In the genomic region with DNA sequence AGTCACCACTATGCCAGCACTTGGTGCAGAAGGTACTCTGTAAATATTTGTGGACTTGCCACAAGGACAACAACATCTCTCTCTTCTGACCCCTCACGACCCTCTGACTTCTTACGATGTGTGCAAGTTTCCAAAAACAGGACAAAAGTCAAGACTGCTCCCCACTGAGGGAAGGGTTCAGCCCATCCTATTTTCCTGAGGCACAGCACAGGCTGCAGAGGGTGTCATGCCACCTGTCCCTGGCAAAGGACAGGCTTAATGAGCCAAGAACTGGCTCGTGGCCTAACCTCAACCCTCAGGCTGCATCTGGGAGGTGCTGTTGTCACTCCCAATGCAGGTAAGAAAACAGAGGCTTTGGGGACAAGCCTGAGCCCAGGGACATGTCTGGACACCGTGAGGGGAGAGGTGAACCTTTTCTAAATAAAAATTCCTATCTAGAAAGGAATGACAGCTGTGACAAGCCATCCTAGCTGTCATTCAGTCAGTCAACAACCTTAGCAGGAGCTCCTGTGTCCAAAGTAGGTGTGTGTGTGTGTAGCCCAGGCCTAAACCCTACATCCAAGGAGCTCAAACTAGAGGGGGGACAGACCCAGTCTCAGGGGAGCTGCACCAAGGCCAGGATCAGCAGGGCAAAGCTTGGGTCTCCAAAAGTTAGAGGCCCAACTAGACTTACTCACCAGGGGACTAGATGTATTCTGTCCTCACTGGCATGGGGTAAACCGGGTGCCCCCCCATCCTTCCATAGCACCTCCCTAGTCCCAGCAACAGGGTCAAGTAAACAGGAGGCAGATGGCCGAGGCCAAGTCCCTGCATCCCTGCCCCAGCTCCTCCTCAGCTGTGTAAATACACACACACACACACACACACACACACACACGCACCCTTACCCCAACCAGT, we compare ENCODE assay signal across 8 mouse cellular contexts. TPM values are rescaled to one million over a fixed set of nuclear protein-coding genes. Genes with fewer than 3 reads are reported as not detected.
DNase-seq lines count a peak whose midpoint lies in the region; ATAC-seq lines count a peak whose summit lies in the region.

No protein-coding gene starts in this region.

- H3K9me3 ChIP-seq in forebrain, embryonic 14.5 days (replicated peaks; ENCODE audit: control insufficient read depth, low read length), result no peaks in the 10 kb centered on the region
- H3K9me3 ChIP-seq in forebrain, embryonic 13.5 days (replicated peaks), result no peaks in the 10 kb centered on the region
- no peaks in the 10 kb centered on the region for H3K9me3 ChIP-seq in midbrain, embryonic 12.5 days
- no peaks in the 10 kb centered on the region for H3K9me3 ChIP-seq in midbrain, embryonic 14.5 days (ENCODE audit: control insufficient read depth, low read length)
- H3K9me3 ChIP-seq in stomach, embryonic 15.5 days, result no peaks in the 10 kb centered on the region
- H3K9me3 ChIP-seq in hindbrain, embryonic 14.5 days (ENCODE audit: control insufficient read depth, low read length), result no peaks in the 10 kb centered on the region

- ATAC-seq in forebrain, embryonic 14.5 days, result no peak
- no peak for ATAC-seq in forebrain, embryonic 13.5 days
- ATAC-seq in midbrain, embryonic 12.5 days (ENCODE audit: low FRiP score, low read depth), result no peak
- no peak for ATAC-seq in midbrain, embryonic 14.5 days (ENCODE audit: low FRiP score, low TSS enrichment)
- no peak for ATAC-seq in stomach, embryonic 15.5 days (ENCODE audit: insufficient read depth, low FRiP score, low read depth)
- ATAC-seq in hindbrain, embryonic 14.5 days (ENCODE audit: low FRiP score), result no peak

- no peaks in the 10 kb centered on the region for H3K36me3 ChIP-seq in forebrain, embryonic 14.5 days (ENCODE audit: control insufficient read depth, insufficient read depth, low read length)
- H3K36me3 ChIP-seq in forebrain, embryonic 13.5 days (ENCODE audit: poor library complexity, severe bottlenecking), result peaks cover 8% of the 10 kb centered on the region
- peaks cover 10% of the 10 kb centered on the region; the same call in 1 of the 2 replicates for H3K36me3 ChIP-seq in midbrain, embryonic 12.5 days
- H3K36me3 ChIP-seq in midbrain, embryonic 14.5 days (ENCODE audit: control insufficient read depth, insufficient read depth, low read length), result no peaks in the 10 kb centered on the region
- H3K36me3 ChIP-seq in stomach, embryonic 15.5 days, result 0 out of 2 replicates have a peak, but pooled peaks cover 3% of the 10 kb centered on the region
- 0 out of 2 replicates have a peak, but pooled peaks cover 4% of the 10 kb centered on the region for H3K36me3 ChIP-seq in hindbrain, embryonic 14.5 days (replicated peaks; ENCODE audit: control insufficient read depth, insufficient read depth)

- 80% methylated on average over 7 of the region's 7 CpGs for WGBS in forebrain, embryonic 14.5 days
- 80% methylated on average over 7 of the region's 7 CpGs for WGBS in forebrain, embryonic 13.5 days
- 82% methylated on average over 7 of the region's 7 CpGs for WGBS in midbrain, embryonic 12.5 days
- WGBS in midbrain, embryonic 14.5 days, result 80% methylated on average over 7 of the region's 7 CpGs
- WGBS in stomach, embryonic 15.5 days, result 63% methylated on average over 7 of the region's 7 CpGs
- WGBS in hindbrain, embryonic 14.5 days, result 83% methylated on average over 7 of the region's 7 CpGs

- no peak overlapping the region for H3K4me3 ChIP-seq in forebrain, embryonic 14.5 days (ENCODE audit: low read depth, low read length)
- H3K4me3 ChIP-seq in forebrain, embryonic 13.5 days, result no peak overlapping the region
- no peak overlapping the region for H3K4me3 ChIP-seq in midbrain, embryonic 12.5 days
- no peak overlapping the region for H3K4me3 ChIP-seq in midbrain, embryonic 14.5 days (replicated peaks; ENCODE audit: low read depth, low read length)
- H3K4me3 ChIP-seq in stomach, embryonic 15.5 days (replicated peaks), result peak overlapping the region; percentile 13; the same call in 1 of the 2 replicates
- no peak overlapping the region for H3K4me3 ChIP-seq in hindbrain, embryonic 14.5 days (replicated peaks; ENCODE audit: low read length)

- no peak overlapping the region for H3K4me2 ChIP-seq in forebrain, embryonic 14.5 days (ENCODE audit: low read length)
- no peak overlapping the region for H3K4me2 ChIP-seq in forebrain, embryonic 13.5 days
- 0 out of 2 replicates have a peak overlapping the region, but pooled peaks have one; percentile 13 for H3K4me2 ChIP-seq in midbrain, embryonic 12.5 days (replicated peaks)
- H3K4me2 ChIP-seq in midbrain, embryonic 14.5 days (ENCODE audit: low read length), result no peak overlapping the region
- H3K4me2 ChIP-seq in stomach, embryonic 15.5 days, result no peak overlapping the region; the same call in 1 of the 2 replicates
- H3K4me2 ChIP-seq in hindbrain, embryonic 14.5 days (replicated peaks), result no peak overlapping the region

- H3K9ac ChIP-seq in forebrain, embryonic 14.5 days (ENCODE audit: low read length), result 0 out of 2 replicates have a peak overlapping the region, but pooled peaks have one; percentile 13
- H3K9ac ChIP-seq in forebrain, embryonic 13.5 days, result no peak overlapping the region
- H3K9ac ChIP-seq in midbrain, embryonic 12.5 days (replicated peaks), result no peak overlapping the region; the same call in 1 of the 2 replicates
- no peak overlapping the region for H3K9ac ChIP-seq in midbrain, embryonic 14.5 days (replicated peaks; ENCODE audit: low read length)
- H3K9ac ChIP-seq in stomach, embryonic 15.5 days, result no peak overlapping the region
- H3K9ac ChIP-seq in hindbrain, embryonic 14.5 days, result no peak overlapping the region

- H3K4me1 ChIP-seq in forebrain, embryonic 14.5 days (ENCODE audit: control insufficient read depth, insufficient read depth, low read length), result peaks cover 13% of the 10 kb centered on the region
- peaks cover 27% of the 10 kb centered on the region for H3K4me1 ChIP-seq in forebrain, embryonic 13.5 days
- peaks cover 28% of the 10 kb centered on the region for H3K4me1 ChIP-seq in midbrain, embryonic 12.5 days
- H3K4me1 ChIP-seq in midbrain, embryonic 14.5 days (ENCODE audit: control insufficient read depth, insufficient read depth, low read length), result peaks cover 19% of the 10 kb centered on the region
- peaks cover 47% of the 10 kb centered on the region for H3K4me1 ChIP-seq in stomach, embryonic 15.5 days
- H3K4me1 ChIP-seq in hindbrain, embryonic 14.5 days (replicated peaks; ENCODE audit: control insufficient read depth, insufficient read depth, low read length), result peaks cover 17% of the 10 kb centered on the region

- H3K27ac ChIP-seq in forebrain, embryonic 14.5 days (ENCODE audit: low read depth, low read length), result no peak overlapping the region; the same call in 1 of the 2 replicates
- no peak overlapping the region for H3K27ac ChIP-seq in forebrain, embryonic 13.5 days
- no peak overlapping the region for H3K27ac ChIP-seq in midbrain, embryonic 12.5 days (replicated peaks)
- H3K27ac ChIP-seq in midbrain, embryonic 14.5 days (replicated peaks; ENCODE audit: low read depth, low read length), result no peak overlapping the region
- H3K27ac ChIP-seq in stomach, embryonic 15.5 days, result peak overlapping the region; percentile 74
- no peak overlapping the region for H3K27ac ChIP-seq in hindbrain, embryonic 14.5 days

- no peak for DNase-seq in forebrain, embryonic 14.5 days (ENCODE audit: low spot score)
- DNase-seq in midbrain, embryonic 14.5 days, result no peak
- peak; percentile 25 to 55 for DNase-seq in kidney, postnatal 36 days
- no peak for DNase-seq in testis, postnatal 10 days (ENCODE audit: low spot score)
- no peak for DNase-seq in hindbrain, embryonic 14.5 days (ENCODE audit: low spot score)

- H3K27me3 ChIP-seq in forebrain, embryonic 14.5 days (replicated peaks; ENCODE audit: control insufficient read depth, insufficient read depth, low read length), result no peaks in the 10 kb centered on the region
- no peaks in the 10 kb centered on the region for H3K27me3 ChIP-seq in forebrain, embryonic 13.5 days
- H3K27me3 ChIP-seq in midbrain, embryonic 12.5 days, result no peaks in the 10 kb centered on the region
- no peaks in the 10 kb centered on the region for H3K27me3 ChIP-seq in midbrain, embryonic 14.5 days (ENCODE audit: control insufficient read depth, insufficient read depth, low read length)
- no peaks in the 10 kb centered on the region for H3K27me3 ChIP-seq in stomach, embryonic 15.5 days (replicated peaks)
- H3K27me3 ChIP-seq in hindbrain, embryonic 14.5 days (ENCODE audit: control insufficient read depth, insufficient read depth, low read length), result no peaks in the 10 kb centered on the region

RNA-seq across cellular contexts. Expression of a gene that starts 3.3 kb away (rescaled TPM):
- polyA plus RNA-seq in forebrain, embryonic 14.5 days (2014; fragmentation: Nextera tagmentation; extraction: Ambion mirVana), result 63.3 and 75.1 TPM in 2 replicates
- 99.0 and 107 TPM in 2 replicates for polyA plus RNA-seq in forebrain, embryonic 13.5 days (2015; fragmentation: Nextera tagmentation; extraction: Ambion mirVana)
- 139 and 148 TPM in 2 replicates for polyA plus RNA-seq in midbrain, embryonic 12.5 days (2016; fragmentation: Nextera tagmentation; extraction: Ambion mirVana)
- 89.7 and 107 TPM in 2 replicates for polyA plus RNA-seq in midbrain, embryonic 14.5 days (2014; fragmentation: Nextera tagmentation; extraction: Ambion mirVana)
- 182 and 210 TPM in 2 replicates for polyA plus RNA-seq in stomach, embryonic 15.5 days (2015; fragmentation: Nextera tagmentation; extraction: Ambion mirVana)
- 112 and 129 TPM in 2 replicates for polyA plus RNA-seq in hindbrain, embryonic 14.5 days (2014; fragmentation: Nextera tagmentation; extraction: Ambion mirVana)

RNA-seq across cellular contexts. Expression of a gene that starts 19.9 kb away (rescaled TPM):
- 158 and 167 TPM in 2 replicates for polyA plus RNA-seq in forebrain, embryonic 14.5 days (2014; fragmentation: Nextera tagmentation; extraction: Ambion mirVana)
- polyA plus RNA-seq in forebrain, embryonic 13.5 days (2015; fragmentation: Nextera tagmentation; extraction: Ambion mirVana), result 155 and 168 TPM in 2 replicates
- polyA plus RNA-seq in midbrain, embryonic 12.5 days (2016; fragmentation: Nextera tagmentation; extraction: Ambion mirVana), result 183 and 185 TPM in 2 replicates
- 148 and 174 TPM in 2 replicates for polyA plus RNA-seq in midbrain, embryonic 14.5 days (2014; fragmentation: Nextera tagmentation; extraction: Ambion mirVana)
- polyA plus RNA-seq in stomach, embryonic 15.5 days (2015; fragmentation: Nextera tagmentation; extraction: Ambion mirVana), result 112 and 121 TPM in 2 replicates
- polyA plus RNA-seq in hindbrain, embryonic 14.5 days (2014; fragmentation: Nextera tagmentation; extraction: Ambion mirVana), result 143 and 145 TPM in 2 replicates

RNA-seq across cellular contexts. Expression of a gene that starts 46.5 kb away (rescaled TPM):
- 64.2 and 67.3 TPM in 2 replicates for polyA plus RNA-seq in forebrain, embryonic 14.5 days (2014; fragmentation: Nextera tagmentation; extraction: Ambion mirVana)
- polyA plus RNA-seq in forebrain, embryonic 13.5 days (2015; fragmentation: Nextera tagmentation; extraction: Ambion mirVana), result 64.2 and 77.1 TPM in 2 replicates
- polyA plus RNA-seq in midbrain, embryonic 12.5 days (2016; fragmentation: Nextera tagmentation; extraction: Ambion mirVana), result 64.6 and 73.9 TPM in 2 replicates
- 57.0 and 62.3 TPM in 2 replicates for polyA plus RNA-seq in midbrain, embryonic 14.5 days (2014; fragmentation: Nextera tagmentation; extraction: Ambion mirVana)
- 56.0 and 59.8 TPM in 2 replicates for polyA plus RNA-seq in stomach, embryonic 15.5 days (2015; fragmentation: Nextera tagmentation; extraction: Ambion mirVana)
- polyA plus RNA-seq in hindbrain, embryonic 14.5 days (2014; fragmentation: Nextera tagmentation; extraction: Ambion mirVana), result 64.7 and 68.2 TPM in 2 replicates

Comparison
In these comparisons a context has a peak if more than half of its experiments do, and no peak if none do; other contexts are left out.
1. DNase-seq: peak in kidney, postnatal 36 days (2 of 2); none in forebrain, embryonic 14.5 days (single experiment), midbrain, embryonic 14.5 days (single experiment), testis, postnatal 10 days (single experiment) and hindbrain, embryonic 14.5 days (single experiment).